Mouse (Mus musculus) thymus, postnatal 10 days (tissue): Measurements from ENCODE around the gene Shisal1.

Experiments used
- DNase-seq, 2 experiments: peaks; one replicate each; pipeline ENCODE4 v3.0.0; 2021; ENCODE audit warnings: low spot score in 2 of 2

Shisal1 gene

GRCm38 (mm10) chr15:84446997-84447396 lies at the start of gene Shisal1:
Gene Shisal1 (minus strand): TSS chr15:84447097.
- no peak for DNase-seq

- no peak for DNase-seq
Observed at GRCm38 (mm10) chr15:84490486-84490885, 43.6 kb upstream of the Shisal1 start.

GRCm38 (mm10) chr15:84484255-84484654 lies 37.4 kb upstream of the Shisal1 start:
- no peak for DNase-seq

GRCm38 (mm10) chr15:84483622-84484021 lies 36.7 kb upstream of the Shisal1 start:
- no peak for DNase-seq

GRCm38 (mm10) chr15:84481259-84481877 lies 34.5 kb upstream of the Shisal1 start:
- no peak for DNase-seq

- DNase-seq, result no peak
Observed at GRCm38 (mm10) chr15:84469391-84469790, 22.5 kb upstream of the Shisal1 start.

GRCm38 (mm10) chr15:84467761-84468160 lies 20.9 kb upstream of the Shisal1 start:
- DNase-seq, result no peak

- no peak for DNase-seq
Observed at GRCm38 (mm10) chr15:84466458-84467267, 19.8 kb upstream of the Shisal1 start.

- DNase-seq, result no peak
Observed at GRCm38 (mm10) chr15:84461429-84461828, 14.5 kb upstream of the Shisal1 start.

- DNase-seq, result no peak
Observed at GRCm38 (mm10) chr15:84458983-84459382, 12.1 kb upstream of the Shisal1 start.

- no peak for DNase-seq
Observed at GRCm38 (mm10) chr15:84455286-84455685, 8.4 kb upstream of the Shisal1 start.

- DNase-seq, result no peak
Observed at GRCm38 (mm10) chr15:84453091-84453490, 6.2 kb upstream of the Shisal1 start.

GRCm38 (mm10) chr15:84450441-84451183 lies 3.7 kb upstream of the Shisal1 start:
- DNase-seq, result peak; percentile 3 to 9

GRCm38 (mm10) chr15:84445812-84446716 lies 833 bp downstream of the Shisal1 start:
- no peak for DNase-seq

- no peak for DNase-seq
Observed at GRCm38 (mm10) chr15:84444181-84444580, 2.7 kb downstream of the Shisal1 start.

GRCm38 (mm10) chr15:84443631-84444030 lies 3.3 kb downstream of the Shisal1 start:
- no peak for DNase-seq

GRCm38 (mm10) chr15:84441682-84442315 lies 5.1 kb downstream of the Shisal1 start:
- no peak for DNase-seq

GRCm38 (mm10) chr15:84440820-84441219 lies 6.1 kb downstream of the Shisal1 start:
- no peak for DNase-seq

- DNase-seq, result no peak
Observed at GRCm38 (mm10) chr15:84433586-84434185, 13.2 kb downstream of the Shisal1 start.

GRCm38 (mm10) chr15:84430482-84430881 lies 16.4 kb downstream of the Shisal1 start:
- DNase-seq, result no peak

GRCm38 (mm10) chr15:84427624-84428023 lies 19.3 kb downstream of the Shisal1 start:
- DNase-seq, result no peak
